Mouse (Mus musculus): ENCODE measurements around the gene Apbb2. TPM values are rescaled to one million over a fixed set of nuclear protein-coding genes. Genes with fewer than 3 reads are reported as not detected.

Gene Apbb2
- polyA plus RNA-seq, 1 experiment from 2014 or later, result 69.5 TPM

GRCm38 (mm10) chr5:66543761-66544160, 74.8 kb downstream of the Apbb2 start:
- ATAC-seq (ENCODE audit: low FRiP score, low read depth), result no peak
- Histone ChIP-seq H3K4me2 (replicated peaks) (no peak overlapping the region), H3K4me1 (peaks cover 18% of the 10 kb centered on the region), H3K9ac (replicated peaks) (no peak overlapping the region), H3K27me3 (no peaks in the 10 kb centered on the region), H3K36me3 (no peaks in the 10 kb centered on the region), H3K4me3 (no peak overlapping the region), H3K27ac (replicated peaks) (no peak overlapping the region), H3K9me3 (no peaks in the 10 kb centered on the region)
- WGBS, result 35% methylated on average over 6 of the region's 6 CpGs

GRCm38 (mm10) chr5:66543344-66543743, 75.2 kb downstream of the Apbb2 start:
- H3K27ac ChIP-seq (replicated peaks), result no peak overlapping the region
- WGBS, result 78% methylated on average over 6 of the region's 6 CpGs
- H3K4me2 ChIP-seq (replicated peaks), result no peak overlapping the region
- H3K36me3 ChIP-seq, result no peaks in the 10 kb centered on the region
- ATAC-seq (ENCODE audit: low FRiP score, low read depth), result no peak
- no peak overlapping the region for H3K9ac ChIP-seq (replicated peaks)
- peaks cover 18% of the 10 kb centered on the region for H3K4me1 ChIP-seq
- no peaks in the 10 kb centered on the region for H3K9me3 ChIP-seq
- no peak overlapping the region for H3K4me3 ChIP-seq
- H3K27me3 ChIP-seq, result no peaks in the 10 kb centered on the region

GRCm38 (mm10) chr5:66542521-66542920, 76.1 kb downstream of the Apbb2 start:
- 78% methylated on average over 4 of the region's 4 CpGs for WGBS
- Histone ChIP-seq H3K27ac (replicated peaks) (no peak overlapping the region), H3K36me3 (no peaks in the 10 kb centered on the region), H3K4me3 (no peak overlapping the region), H3K9ac (replicated peaks) (no peak overlapping the region), H3K27me3 (no peaks in the 10 kb centered on the region), H3K9me3 (no peaks in the 10 kb centered on the region), H3K4me2 (replicated peaks) (no peak overlapping the region), H3K4me1 (peaks cover 18% of the 10 kb centered on the region)
- no peak for ATAC-seq (ENCODE audit: low FRiP score, low read depth)

- Histone ChIP-seq H3K4me3 (no peak overlapping the region), H3K27me3 (no peaks in the 10 kb centered on the region), H3K4me2 (replicated peaks) (no peak overlapping the region), H3K4me1 (peaks cover 28% of the 10 kb centered on the region), H3K9me3 (no peaks in the 10 kb centered on the region), H3K27ac (replicated peaks) (no peak overlapping the region), H3K36me3 (no peaks in the 10 kb centered on the region), H3K9ac (replicated peaks) (no peak overlapping the region)
- WGBS, result 90% methylated on average over 4 of the region's 4 CpGs
- ATAC-seq (ENCODE audit: low FRiP score, low read depth), result no peak
These were observed 77.2 kb downstream of the Apbb2 start for GRCm38 (mm10) chr5:66541385-66541784.

GRCm38 (mm10) chr5:66540246-66540645, 78.3 kb downstream of the Apbb2 start:
- ATAC-seq (ENCODE audit: low FRiP score, low read depth), result no peak
- no peaks in the 10 kb centered on the region for H3K9me3 ChIP-seq
- peaks cover 30% of the 10 kb centered on the region for H3K4me1 ChIP-seq
- H3K9ac ChIP-seq (replicated peaks), result no peak overlapping the region
- no peak overlapping the region for H3K27ac ChIP-seq (replicated peaks)
- no peaks in the 10 kb centered on the region for H3K36me3 ChIP-seq
- no peak overlapping the region for H3K4me3 ChIP-seq
- WGBS, result 97% methylated on average over 4 of the region's 4 CpGs
- no peak overlapping the region for H3K4me2 ChIP-seq (replicated peaks)
- no peaks in the 10 kb centered on the region for H3K27me3 ChIP-seq

GRCm38 (mm10) chr5:66537811-66538210, 80.8 kb downstream of the Apbb2 start:
- 88% methylated on average over 7 of the region's 7 CpGs for WGBS
- Histone ChIP-seq H3K9me3 (no peaks in the 10 kb centered on the region), H3K27ac (replicated peaks) (no peak overlapping the region), H3K36me3 (no peaks in the 10 kb centered on the region), H3K4me3 (no peak overlapping the region), H3K4me2 (replicated peaks) (no peak overlapping the region), H3K9ac (replicated peaks) (no peak overlapping the region), H3K27me3 (no peaks in the 10 kb centered on the region), H3K4me1 (peaks cover 29% of the 10 kb centered on the region)
- no peak for ATAC-seq (ENCODE audit: low FRiP score, low read depth)

- Histone ChIP-seq H3K9me3 (no peaks in the 10 kb centered on the region), H3K27me3 (no peaks in the 10 kb centered on the region), H3K36me3 (no peaks in the 10 kb centered on the region), H3K9ac (replicated peaks) (no peak overlapping the region), H3K4me3 (no peak overlapping the region), H3K27ac (replicated peaks) (peak overlapping the region; percentile 66; the same call in 1 of the 2 replicates), H3K4me1 (peaks cover 29% of the 10 kb centered on the region), H3K4me2 (replicated peaks) (no peak overlapping the region)
- WGBS, result 58% methylated on average over 8 of the region's 8 CpGs
- no peak for ATAC-seq (ENCODE audit: low FRiP score, low read depth)
These were observed 81.8 kb downstream of the Apbb2 start for GRCm38 (mm10) chr5:66536696-66537358.

- H3K4me3 ChIP-seq, result no peak overlapping the region
- H3K36me3 ChIP-seq, result no peaks in the 10 kb centered on the region
- H3K4me2 ChIP-seq (replicated peaks), result no peak overlapping the region
- 0 out of 2 replicates have a peak overlapping the region, but pooled peaks have one; percentile 15 for H3K9ac ChIP-seq (replicated peaks)
- peak overlapping the region; percentile 66 for H3K27ac ChIP-seq (replicated peaks)
- no peaks in the 10 kb centered on the region for H3K9me3 ChIP-seq
- peak; percentile 27; the same call in 1 of the 2 replicates for ATAC-seq (ENCODE audit: low FRiP score, low read depth)
- H3K4me1 ChIP-seq, result peaks cover 29% of the 10 kb centered on the region
- H3K27me3 ChIP-seq, result no peaks in the 10 kb centered on the region
- 52% methylated on average over 9 of the region's 9 CpGs for WGBS
These were observed 82.9 kb downstream of the Apbb2 start for GRCm38 (mm10) chr5:66535566-66536236.

GRCm38 (mm10) chr5:66533711-66534425, 84.7 kb downstream of the Apbb2 start:
- no peaks in the 10 kb centered on the region for H3K27me3 ChIP-seq
- H3K36me3 ChIP-seq, result no peaks in the 10 kb centered on the region
- peaks cover 30% of the 10 kb centered on the region for H3K4me1 ChIP-seq
- no peaks in the 10 kb centered on the region for H3K9me3 ChIP-seq
- H3K4me3 ChIP-seq, result no peak overlapping the region
- H3K9ac ChIP-seq (replicated peaks), result no peak overlapping the region
- ATAC-seq (ENCODE audit: low FRiP score, low read depth), result no peak
- H3K27ac ChIP-seq (replicated peaks), result no peak overlapping the region
- no peak overlapping the region for H3K4me2 ChIP-seq (replicated peaks)
- WGBS, result 92% methylated on average over 14 of the region's 14 CpGs

GRCm38 (mm10) chr5:66532827-66533226, 85.8 kb downstream of the Apbb2 start:
- Histone ChIP-seq H3K27me3 (no peaks in the 10 kb centered on the region), H3K27ac (replicated peaks) (no peak overlapping the region), H3K36me3 (no peaks in the 10 kb centered on the region), H3K4me3 (no peak overlapping the region), H3K4me1 (peaks cover 34% of the 10 kb centered on the region), H3K9ac (replicated peaks) (no peak overlapping the region), H3K4me2 (replicated peaks) (no peak overlapping the region), H3K9me3 (no peaks in the 10 kb centered on the region)
- no peak for ATAC-seq (ENCODE audit: low FRiP score, low read depth)
- WGBS, result 82% methylated on average over 6 of the region's 6 CpGs

- Histone ChIP-seq H3K27me3 (no peaks in the 10 kb centered on the region), H3K36me3 (no peaks in the 10 kb centered on the region), H3K4me3 (no peak overlapping the region), H3K4me2 (replicated peaks) (no peak overlapping the region), H3K27ac (replicated peaks) (no peak overlapping the region), H3K9ac (replicated peaks) (no peak overlapping the region), H3K4me1 (peaks cover 21% of the 10 kb centered on the region), H3K9me3 (no peaks in the 10 kb centered on the region)
- ATAC-seq (ENCODE audit: low FRiP score, low read depth), result no peak
- WGBS, result 89% methylated on average over 4 of the region's 4 CpGs
These were observed 88.2 kb downstream of the Apbb2 start for GRCm38 (mm10) chr5:66530361-66530760.

- no peak overlapping the region for H3K4me3 ChIP-seq
- H3K4me1 ChIP-seq, result peaks cover 18% of the 10 kb centered on the region
- WGBS, result 89% methylated on average over 7 of the region's 7 CpGs
- no peak for ATAC-seq (ENCODE audit: low FRiP score, low read depth)
- H3K4me2 ChIP-seq (replicated peaks), result no peak overlapping the region
- H3K27ac ChIP-seq (replicated peaks), result no peak overlapping the region
- H3K36me3 ChIP-seq, result no peaks in the 10 kb centered on the region
- H3K9ac ChIP-seq (replicated peaks), result no peak overlapping the region
- no peaks in the 10 kb centered on the region for H3K27me3 ChIP-seq
- H3K9me3 ChIP-seq, result no peaks in the 10 kb centered on the region
These were observed 89.0 kb downstream of the Apbb2 start for GRCm38 (mm10) chr5:66529631-66530030.
